Mouse (Mus musculus) ovary, postnatal 10 days (tissue): ENCODE data around the gene D630003M21Rik.
A peak's percentile ranks its signal among the peaks of the same experiment; 100 is the strongest.

ENCODE experiments used
- DNase-seq: peaks from one replicate; pipeline ENCODE4 v3.0.0; 2022; ENCODE audit warnings: low spot score

D630003M21Rik gene

GRCm38 (mm10) chr2:158194945-158195640, 33.9 kb downstream of the D630003M21Rik start:
- no peak for DNase-seq

- DNase-seq, result no peak
Observed at GRCm38 (mm10) chr2:158193611-158194336, 35.2 kb downstream of the D630003M21Rik start.

GRCm38 (mm10) chr2:158191098-158191497, 37.9 kb downstream of the D630003M21Rik start:
- DNase-seq, result no peak

GRCm38 (mm10) chr2:158189451-158189850, 39.6 kb downstream of the D630003M21Rik start:
- no peak for DNase-seq

GRCm38 (mm10) chr2:158186206-158186871, 42.7 kb downstream of the D630003M21Rik start:
- DNase-seq, result no peak

GRCm38 (mm10) chr2:158183266-158183665, 45.8 kb downstream of the D630003M21Rik start:
- no peak for DNase-seq

- no peak for DNase-seq
Observed at GRCm38 (mm10) chr2:158181932-158182331, 47.1 kb downstream of the D630003M21Rik start.

- DNase-seq, result no peak
Observed at GRCm38 (mm10) chr2:158180797-158181196, 48.2 kb downstream of the D630003M21Rik start.

- no peak for DNase-seq
Observed at GRCm38 (mm10) chr2:158179370-158180111, 49.5 kb downstream of the D630003M21Rik start.

- DNase-seq, result peak; percentile 56
Observed at GRCm38 (mm10) chr2:158178696-158179369, 50.2 kb downstream of the D630003M21Rik start.

- DNase-seq, result no peak
Observed at GRCm38 (mm10) chr2:158178139-158178538, 50.9 kb downstream of the D630003M21Rik start.

GRCm38 (mm10) chr2:158177574-158177973, 51.4 kb downstream of the D630003M21Rik start:
- DNase-seq, result no peak

GRCm38 (mm10) chr2:158176763-158177162, 52.3 kb downstream of the D630003M21Rik start:
- no peak for DNase-seq

- DNase-seq, result no peak
Observed at GRCm38 (mm10) chr2:158175433-158175832, 53.6 kb downstream of the D630003M21Rik start.

- no peak for DNase-seq
Observed at GRCm38 (mm10) chr2:158174958-158175357, 54.1 kb downstream of the D630003M21Rik start.

GRCm38 (mm10) chr2:158174438-158174837, 54.6 kb downstream of the D630003M21Rik start:
- DNase-seq, result no peak

GRCm38 (mm10) chr2:158170394-158170793, 58.6 kb downstream of the D630003M21Rik start:
- no peak for DNase-seq

GRCm38 (mm10) chr2:158169771-158170170, 59.3 kb downstream of the D630003M21Rik start:
- DNase-seq, result no peak

- DNase-seq, result no peak
Observed at GRCm38 (mm10) chr2:158169351-158169750, 59.7 kb downstream of the D630003M21Rik start.

GRCm38 (mm10) chr2:158168741-158169211, 60.2 kb downstream of the D630003M21Rik start:
- DNase-seq, result no peak

GRCm38 (mm10) chr2:158167496-158168205, 61.4 kb downstream of the D630003M21Rik start:
- no peak for DNase-seq
